11 mouse cellular contexts compared by ENCODE assay signal in genomic region chr14:10677627-10678026, GRCm38 (mm10).
DNase-seq lines count a peak whose midpoint lies in the region; ATAC-seq lines count a peak whose summit lies in the region.
"Had no signal": no experiment of that assay in that cellular context is flagged by ENCODE, and none has a peak within 500 bp of the region (broad histone marks: within the 10 kb centered on the region; RNA-seq: fewer than 3 reads in every experiment).

No protein-coding gene starts in this region.

- H3K27ac ChIP-seq in kidney, embryonic 16.5 days (ENCODE audit: low read length), result no peak overlapping the region
- no peak overlapping the region for H3K27ac ChIP-seq in lung, embryonic 15.5 days
- H3K27ac ChIP-seq: embryonic facial prominence, embryonic 15.5 days had no signal

- H3K27me3 ChIP-seq in kidney, embryonic 16.5 days (ENCODE audit: insufficient read depth, low read length), result no peaks in the 10 kb centered on the region
- H3K27me3 ChIP-seq in lung, embryonic 15.5 days, result no peaks in the 10 kb centered on the region
- H3K27me3 ChIP-seq: embryonic facial prominence, embryonic 15.5 days had no signal

- H3K4me3 ChIP-seq in kidney, embryonic 16.5 days (ENCODE audit: low read length), result no peak overlapping the region
- H3K4me3 ChIP-seq in lung, embryonic 15.5 days, result no peak overlapping the region
- H3K4me3 ChIP-seq: embryonic facial prominence, embryonic 15.5 days had no signal

- ATAC-seq in cerebellum, adult (ENCODE audit: insufficient number of reproducible peaks, low FRiP score, low TSS enrichment), result no peak
- ATAC-seq in kidney, embryonic 16.5 days (ENCODE audit: low FRiP score, low TSS enrichment), result no peak
- ATAC-seq in lung, embryonic 15.5 days (ENCODE audit: borderline replicate concordance, extremely low read depth, low FRiP score, low TSS enrichment), result peak; percentile 72; the same call in 1 of the 2 replicates

- no peak overlapping the region for H3K4me2 ChIP-seq in kidney, embryonic 16.5 days (replicated peaks; ENCODE audit: low read depth, low read length)
- no peak overlapping the region for H3K4me2 ChIP-seq in lung, embryonic 15.5 days
- H3K4me2 ChIP-seq: embryonic facial prominence, embryonic 15.5 days had no signal

- DNase-seq in cerebellum, postnatal 14 days, result peak; percentile 79 to 85
- DNase-seq in kidney, postnatal 14 days, result peak; percentile 2
- DNase-seq in gastrocnemius, postnatal 10 days, result peak; percentile 65
- no peak for DNase-seq in embryo, embryonic 9.5 days (ENCODE audit: extremely low spot score)
- DNase-seq in adipocyte (ENCODE audit: low spot score), result no peak
- DNase-seq: kidney, adult 11 months; thymus, adult 18-20 months had no signal

- H3K9me3 ChIP-seq in kidney, embryonic 16.5 days (ENCODE audit: low read length), result no peaks in the 10 kb centered on the region
- H3K9me3 ChIP-seq in lung, embryonic 15.5 days, result no peaks in the 10 kb centered on the region
- H3K9me3 ChIP-seq: embryonic facial prominence, embryonic 15.5 days had no signal

- no peaks in the 10 kb centered on the region for H3K36me3 ChIP-seq in kidney, embryonic 16.5 days (ENCODE audit: insufficient read depth, low read length)
- H3K36me3 ChIP-seq in lung, embryonic 15.5 days, result no peaks in the 10 kb centered on the region
- H3K36me3 ChIP-seq: embryonic facial prominence, embryonic 15.5 days had no signal

- H3K9ac ChIP-seq in kidney, embryonic 16.5 days (replicated peaks; ENCODE audit: low read length), result no peak overlapping the region
- no peak overlapping the region for H3K9ac ChIP-seq in lung, embryonic 15.5 days
- H3K9ac ChIP-seq: embryonic facial prominence, embryonic 15.5 days had no signal

- H3K4me1 ChIP-seq in kidney, embryonic 16.5 days (ENCODE audit: insufficient read depth, low read length), result no peaks in the 10 kb centered on the region
- H3K4me1 ChIP-seq in lung, embryonic 15.5 days, result peaks cover 7% of the 10 kb centered on the region; the same call in 1 of the 2 replicates
- H3K4me1 ChIP-seq: embryonic facial prominence, embryonic 15.5 days had no signal

- 55% methylated on average over 2 of the region's 2 CpGs for WGBS in kidney, embryonic 16.5 days
- WGBS in lung, embryonic 15.5 days, result 14% methylated on average over 2 of the region's 2 CpGs

Comparison
In these comparisons a context has a peak if more than half of its experiments do, and no peak if none do; other contexts are left out.
1. DNase-seq: peak in cerebellum, postnatal 14 days (2 of 2), kidney, postnatal 14 days (single experiment) and gastrocnemius, postnatal 10 days (single experiment); none in embryo, embryonic 9.5 days (single experiment) and adipocyte (single experiment).